Mouse (Mus musculus) forebrain, postnatal 0 days (tissue): ENCODE results near the gene Ufl1. TPM values are rescaled to one million over a fixed set of nuclear protein-coding genes. Genes with fewer than 3 reads are reported as not detected.
"Not testable (repeated sequence)": the region's sequence is repeated elsewhere in the genome, so short reads cannot be mapped to it uniquely, and the experiment has no call there.

Experiments
- ATAC-seq: fragments of 200-750 bp; cut with Nextera tagmentation; 2 replicates; pipeline ENCODE4 v1.8.0; 2017; ENCODE audit warnings: mild to moderate bottlenecking, moderate library complexity
- DNase-seq: peaks from one replicate; pipeline ENCODE4 v3.0.0-alpha.2; 2015
- H3K27ac ChIP-seq: fragments of 300-500 bp; sonication (generic); 2 replicates; pipeline ENCODE4 v1.5.1; 2014; ENCODE audit warnings: low read depth, mild to moderate bottlenecking, antibody characterized with exemption, low read length, moderate library complexity, mixed read lengths
- H3K27me3 ChIP-seq: fragments of 300-500 bp; sonication (generic); 2 replicates; pipeline ENCODE4 v1.6.1; 2014; ENCODE audit warnings: mild to moderate bottlenecking, low read length, mixed read lengths; ENCODE audit not compliant: insufficient read depth
- H3K36me3 ChIP-seq: fragments of 300-500 bp; sonication (generic); 2 replicates; pipeline ENCODE4 v1.6.1; 2014; ENCODE audit warnings: mild to moderate bottlenecking, moderate library complexity; ENCODE audit not compliant: insufficient read depth
- H3K4me1 ChIP-seq: fragments of 300-500 bp; sonication (generic); 2 replicates; pipeline ENCODE4 v1.6.1; 2014; ENCODE audit warnings: antibody characterized with exemption; ENCODE audit not compliant: insufficient read depth
- H3K4me2 ChIP-seq: fragments of 300-500 bp; sonication (generic); 2 replicates; pipeline ENCODE4 v1.6.1; 2014; ENCODE audit warnings: low read depth, mild to moderate bottlenecking, moderate library complexity
- H3K4me3 ChIP-seq: fragments of 300-500 bp; sonication (generic); 2 replicates; pipeline ENCODE4 v1.5.1; 2014; ENCODE audit warnings: low read depth, low read length, mixed read lengths
- H3K9ac ChIP-seq: fragments of 300-500 bp; sonication (generic); 2 replicates; pipeline ENCODE4 v1.6.1; 2014; ENCODE audit warnings: mild to moderate bottlenecking
- H3K9me3 ChIP-seq: fragments of 300-500 bp; sonication (generic); 2 replicates; pipeline ENCODE4 v1.6.1; 2016; ENCODE audit warnings: low read length
- CTCF ChIP-seq: sonication (generic); IDR thresholded peaks from 2 replicates; pipeline ENCODE4 v1.5.1; 2016; ENCODE audit warnings: antibody characterized with exemption, control low read depth, low read depth
- whole genome bisulfite sequencing: fragments of 180-500 bp; shearing (Covaris S2); extraction: QIAGEN DNeasy Blood & Tissue Kit; methylation state at CpG from one replicate; pipeline ENCODE4 v1.1.7; 2014; 5-methylcytosine and 5-hydroxymethylcytosine counted together
- polyA plus RNA-seq: library from polyadenylated mRNA; unstranded; fragments of >200 nt; fragmentation: Nextera tagmentation; extraction: Ambion mirVana; gene quantifications from 2 replicates; pipeline ENCODE4 v1.2.1, GENCODE M21; 2015
- total RNA-seq: library from RNA; depleted of rRNA; stranded (reverse); fragments of >200 nt; gene quantifications from 2 replicates; pipeline ENCODE4 v1.2.3, GENCODE M21; 2014

Gene Ufl1
- total and polyA plus RNA-seq, 2 experiments from 2014 or later = 19.0 to 41.8 TPM

GRCm38 (mm10) chr4:25272861-25273627, 8.6 kb downstream of the Ufl1 start:
- no peak overlapping the region for H3K4me2 ChIP-seq
- no peaks in the 10 kb centered on the region for H3K27me3 ChIP-seq
- ATAC-seq (no peak), DNase-seq (no peak)
- no peaks in the 10 kb centered on the region for H3K9me3 ChIP-seq
- 95% methylated on average over 7 of the region's 7 CpGs for WGBS
- H3K36me3 ChIP-seq = peaks cover 54% of the 10 kb centered on the region
- no peak for TF ChIP-seq CTCF
- no peak overlapping the region for H3K9ac ChIP-seq
- no peak overlapping the region for H3K4me3 ChIP-seq
- no peak overlapping the region for H3K27ac ChIP-seq
- no peaks in the 10 kb centered on the region for H3K4me1 ChIP-seq

GRCm38 (mm10) chr4:25271926-25272325, 9.7 kb downstream of the Ufl1 start:
- no peaks in the 10 kb centered on the region for H3K9me3 ChIP-seq
- H3K4me1 ChIP-seq = no peaks in the 10 kb centered on the region
- H3K27me3 ChIP-seq = no peaks in the 10 kb centered on the region
- H3K9ac ChIP-seq = no peak overlapping the region
- no peak overlapping the region for H3K27ac ChIP-seq
- ATAC-seq = no peak
- no peak overlapping the region for H3K4me2 ChIP-seq
- TF ChIP-seq CTCF = no peak
- no peak overlapping the region for H3K4me3 ChIP-seq
- WGBS = 90% methylated on average over 1 of the region's 1 CpGs
- no peak for DNase-seq
- H3K36me3 ChIP-seq = peaks cover 57% of the 10 kb centered on the region

DNA sequence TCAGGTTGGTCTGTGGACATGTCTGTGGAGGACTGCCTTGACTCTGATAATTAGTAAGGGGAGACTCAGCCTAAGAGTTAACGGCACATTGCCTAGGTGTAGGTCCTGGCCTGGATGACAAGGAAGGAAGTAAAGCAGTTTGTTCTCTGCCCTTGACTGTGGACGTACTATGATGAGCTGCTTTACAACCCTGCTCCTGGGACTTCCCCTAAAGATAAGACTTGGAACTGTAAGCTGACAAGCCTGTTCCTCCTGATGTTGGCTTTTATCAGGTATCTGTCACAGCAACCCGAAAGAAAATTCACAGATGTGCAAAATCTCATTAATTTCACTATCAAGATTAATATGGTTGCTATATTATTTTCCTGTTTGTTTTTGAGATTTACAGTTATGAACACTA, 14.5 kb downstream of the Ufl1 start:
- no peak overlapping the region for H3K27ac ChIP-seq
- H3K27me3 ChIP-seq = no peaks in the 10 kb centered on the region
- H3K36me3 ChIP-seq = peaks cover 48% of the 10 kb centered on the region
- no peak overlapping the region for H3K4me2 ChIP-seq
- no peaks in the 10 kb centered on the region for H3K4me1 ChIP-seq
- DNase-seq = no peak
- TF ChIP-seq CTCF = no peak
- 95% methylated on average over 3 of the region's 3 CpGs for WGBS
- ATAC-seq = no peak
- no peak overlapping the region for H3K9ac ChIP-seq
- no peaks in the 10 kb centered on the region for H3K9me3 ChIP-seq
- no peak overlapping the region for H3K4me3 ChIP-seq

DNA sequence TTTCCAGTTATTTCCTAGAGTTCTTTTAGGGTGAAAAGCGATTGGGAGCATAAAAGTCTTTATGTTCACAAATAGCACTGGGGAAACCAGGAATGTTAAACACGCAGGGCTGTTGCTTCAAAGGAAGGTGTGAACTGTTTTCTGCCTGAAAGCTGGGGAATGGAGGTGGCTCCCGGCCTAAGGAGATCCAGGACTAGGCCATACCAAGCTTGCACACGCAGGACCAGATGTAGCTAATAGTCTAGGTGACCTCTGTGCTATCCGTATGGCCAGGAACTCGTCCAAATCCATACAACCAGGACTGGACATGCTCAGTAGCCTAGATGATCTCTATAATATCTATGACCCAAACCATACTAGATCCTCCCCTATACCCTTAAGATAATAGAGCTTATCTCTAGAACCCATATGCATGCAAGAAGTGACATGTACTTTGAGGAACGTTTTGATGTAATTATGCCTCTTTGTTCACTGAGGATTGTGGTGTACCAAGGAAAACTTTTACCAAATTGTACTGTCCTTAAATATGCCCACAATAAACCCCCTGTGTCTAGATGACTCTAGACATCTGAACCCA, 23.7 kb downstream of the Ufl1 start:
- H3K4me1 ChIP-seq = no peaks in the 10 kb centered on the region
- TF ChIP-seq CTCF = no peak
- no peak overlapping the region for H3K27ac ChIP-seq
- no peak overlapping the region for H3K9ac ChIP-seq
- DNase-seq (no peak), ATAC-seq (no peak)
- peaks cover 35% of the 10 kb centered on the region for H3K36me3 ChIP-seq
- 91% methylated on average over 7 of the region's 7 CpGs for whole genome bisulfite sequencing
- no peak overlapping the region for H3K4me2 ChIP-seq
- H3K27me3 ChIP-seq = no peaks in the 10 kb centered on the region
- H3K4me3 ChIP-seq = no peak overlapping the region
- H3K9me3 ChIP-seq = no peaks in the 10 kb centered on the region

DNA sequence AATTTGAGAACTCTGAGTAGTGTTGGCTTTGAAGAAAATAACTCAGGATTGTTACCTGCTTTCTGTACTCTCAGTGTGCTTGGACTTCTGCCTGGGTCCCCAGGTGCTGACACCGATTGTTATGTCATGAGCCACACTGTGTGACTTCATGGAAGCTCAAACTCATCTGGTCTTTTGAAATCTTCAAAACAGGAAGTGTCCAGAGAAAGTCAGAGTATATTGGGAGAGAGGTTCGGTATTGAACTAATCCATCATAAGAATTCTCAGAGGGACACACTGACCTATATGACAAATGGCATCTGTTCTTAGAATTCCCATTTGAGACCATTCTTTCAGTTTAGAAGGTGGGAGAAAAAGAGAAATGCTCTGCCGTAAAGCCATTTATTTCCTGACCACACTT, 38.8 kb downstream of the Ufl1 start, which contains the start of gene Fhl5:
Fhl5 (minus strand) TSS at position 101 of the 400 bp plus-strand sequence.
- no peak within 1 kb of the TSS for H3K4me3 ChIP-seq
- TF ChIP-seq CTCF = no peak
- no peaks in the 10 kb centered on the region for H3K27me3 ChIP-seq

DNA sequence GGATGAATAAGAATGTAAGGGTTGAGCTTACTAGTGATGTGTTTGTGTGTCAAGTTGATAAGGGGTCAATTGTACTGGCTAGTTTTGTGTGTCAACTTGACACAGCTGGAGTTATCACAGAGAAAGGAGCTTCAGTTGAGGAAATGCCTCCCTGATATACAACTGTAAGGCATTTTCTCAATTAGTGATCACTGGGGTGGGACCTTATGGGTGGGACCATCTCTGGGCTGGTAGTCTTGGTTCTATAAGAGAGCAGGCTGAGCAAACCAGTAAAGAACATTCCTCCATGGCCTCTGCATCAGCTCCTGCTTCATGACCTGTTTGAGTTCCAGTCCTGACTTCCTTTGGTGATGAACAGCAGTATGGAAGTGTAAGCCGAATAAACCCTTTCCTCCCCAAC, 46.0 kb downstream of the Ufl1 start:
- not testable (repeated sequence) for H3K9ac ChIP-seq, DNase-seq, H3K36me3 ChIP-seq, ATAC-seq, H3K9me3 ChIP-seq, H3K27ac ChIP-seq, H3K4me3 ChIP-seq, H3K4me1 ChIP-seq, H3K27me3 ChIP-seq, H3K4me2 ChIP-seq
- 94% methylated on average over 1 of the region's 1 CpGs for WGBS

More for the DNA sequence above, 38.8 kb downstream of the Ufl1 start, which contains the start of gene Fhl5:
- DNase-seq = no peak
- 94% methylated on average over 3 of the region's 3 CpGs for WGBS
- no peaks in the 10 kb centered on the region for H3K4me1 ChIP-seq
- no peaks in the 10 kb centered on the region for H3K9me3 ChIP-seq
- H3K4me2 ChIP-seq = no peak within 1 kb of the TSS
- H3K27ac ChIP-seq = no peak within 1 kb of the TSS
- no peak for ATAC-seq
- no peak within 1 kb of the TSS for H3K9ac ChIP-seq
- no peaks in the 10 kb centered on the region for H3K36me3 ChIP-seq

GRCm38 (mm10) chr4:25233767-25234166, 47.9 kb downstream of the Ufl1 start:
- not testable (repeated sequence) for H3K4me3 ChIP-seq, H3K9ac ChIP-seq, H3K27ac ChIP-seq, H3K36me3 ChIP-seq, H3K27me3 ChIP-seq, H3K9me3 ChIP-seq, ATAC-seq, H3K4me1 ChIP-seq, DNase-seq, H3K4me2 ChIP-seq
- WGBS = 76% methylated on average over 1 of the region's 1 CpGs
